Mouse (Mus musculus): Measurements from ENCODE around the gene Stx18. TPM values are rescaled to one million over a fixed set of nuclear protein-coding genes. Genes with fewer than 3 reads are reported as not detected.

Stx18 gene
- polyA plus RNA-seq, 1 experiment from 2014 or later = 44.7 TPM

GRCm38 (mm10) chr5:38174256-38174912 is 135.8 kb downstream of the Stx18 start:
- ATAC-seq (ENCODE audit: borderline replicate concordance, extremely low read depth, low FRiP score, low TSS enrichment) = no peak
- Histone ChIP-seq H3K27ac (no peak overlapping the region), H3K27me3 (no peaks in the 10 kb centered on the region), H3K4me1 (no peaks in the 10 kb centered on the region), H3K36me3 (no peaks in the 10 kb centered on the region), H3K9ac (no peak overlapping the region), H3K4me3 (no peak overlapping the region), H3K9me3 (no peaks in the 10 kb centered on the region), H3K4me2 (no peak overlapping the region)
- WGBS = 79% methylated on average over 16 of the region's 16 CpGs

GRCm38 (mm10) chr5:38184688-38185285 is 146.2 kb downstream of the Stx18 start:
- H3K36me3 ChIP-seq = no peaks in the 10 kb centered on the region
- no peak for ATAC-seq (ENCODE audit: borderline replicate concordance, extremely low read depth, low FRiP score, low TSS enrichment)
- H3K9me3 ChIP-seq = no peaks in the 10 kb centered on the region
- H3K4me3 ChIP-seq = no peak overlapping the region
- 77% methylated on average over 6 of the region's 6 CpGs for WGBS
- H3K4me2 ChIP-seq = no peak overlapping the region
- H3K9ac ChIP-seq = no peak overlapping the region
- H3K4me1 ChIP-seq = no peaks in the 10 kb centered on the region
- no peaks in the 10 kb centered on the region for H3K27me3 ChIP-seq
- H3K27ac ChIP-seq = no peak overlapping the region

- Histone ChIP-seq H3K9me3 (no peaks in the 10 kb centered on the region), H3K9ac (no peak overlapping the region), H3K4me1 (no peaks in the 10 kb centered on the region), H3K4me3 (no peak overlapping the region), H3K27ac (no peak overlapping the region), H3K4me2 (no peak overlapping the region), H3K36me3 (no peaks in the 10 kb centered on the region), H3K27me3 (no peaks in the 10 kb centered on the region)
- 82% methylated on average over 2 of the region's 2 CpGs for WGBS
- no peak for ATAC-seq (ENCODE audit: borderline replicate concordance, extremely low read depth, low FRiP score, low TSS enrichment)
Measured at GRCm38 (mm10) chr5:38187006-38187405, 148.5 kb downstream of the Stx18 start.

Other genes starting within 250 kb of the Stx18 start
- gene Msx1, start 214.2 kb upstream of the Stx18 start, polyA plus RNA-seq (2015; fragmentation: Nextera tagmentation; extraction: Ambion mirVana) = 3.4 and 3.5 TPM in 2 replicates
- 70.1 and 74.5 TPM in 2 replicates for gene Nsg1, start 121.2 kb downstream of the Stx18 start, polyA plus RNA-seq (2015; fragmentation: Nextera tagmentation; extraction: Ambion mirVana)
- 12.2 and 13.5 TPM in 2 replicates for gene Zbtb49, start 181.7 kb downstream of the Stx18 start, polyA plus RNA-seq (2015; fragmentation: Nextera tagmentation; extraction: Ambion mirVana)
- 83.8 and 85.7 TPM in 2 replicates for gene Lyar, start 181.7 kb downstream of the Stx18 start, polyA plus RNA-seq (2015; fragmentation: Nextera tagmentation; extraction: Ambion mirVana)
- gene Tmem128, start 221.4 kb downstream of the Stx18 start, polyA plus RNA-seq (2015; fragmentation: Nextera tagmentation; extraction: Ambion mirVana) = 80.4 and 81.1 TPM in 2 replicates
- gene Otop1, start 237.2 kb downstream of the Stx18 start, polyA plus RNA-seq (2015; fragmentation: Nextera tagmentation; extraction: Ambion mirVana) = not detected in 2 replicates